In the genomic region with DNA sequence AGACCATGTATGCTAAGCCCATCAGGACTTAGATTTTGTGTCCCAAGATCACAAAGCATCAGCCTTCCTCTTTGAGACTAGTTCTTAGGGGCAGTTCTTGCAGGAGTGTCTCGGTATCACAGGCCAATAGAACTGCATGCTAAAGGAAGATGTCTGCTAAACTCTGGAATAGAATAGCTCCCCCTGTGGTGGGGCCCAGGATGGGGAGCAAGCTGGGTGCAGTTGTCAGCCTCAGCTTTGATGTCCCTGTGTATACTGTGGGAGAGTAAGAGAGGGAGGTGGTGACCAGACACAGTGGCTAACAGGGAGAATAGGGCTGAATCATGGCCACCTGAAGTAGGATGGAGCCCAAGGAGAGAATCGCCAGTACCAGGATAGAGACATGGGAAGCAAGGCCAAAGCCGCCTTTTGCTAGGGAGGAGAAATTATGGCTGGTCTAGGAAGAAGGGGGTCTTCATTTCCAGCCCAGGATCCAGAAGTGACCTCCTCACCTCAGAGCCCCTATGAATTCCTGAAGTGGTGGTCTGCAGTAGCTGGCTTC, we compare ENCODE assay signal across 24 mouse cellular contexts. TPM values are rescaled to one million over a fixed set of nuclear protein-coding genes. Genes with fewer than 3 reads are reported as not detected.
DNase-seq lines count a peak whose midpoint lies in the region; ATAC-seq and TF ChIP-seq lines count a peak whose summit lies in the region.
"Had no signal": no experiment of that assay in that cellular context is flagged by ENCODE, and none has a peak within 500 bp of the region (broad histone marks: within the 10 kb centered on the region; RNA-seq: fewer than 3 reads in every experiment).

No protein-coding gene starts in this region.

- WGBS in heart, embryonic 12.5 days: 65% methylated on average over 3 of the region's 3 CpGs
- WGBS in liver, postnatal 0 days (ENCODE audit: insufficient replicate concordance): 77% methylated on average over 3 of the region's 3 CpGs

- no peaks in the 10 kb centered on the region for H3K9me3 ChIP-seq in heart, embryonic 12.5 days (replicated peaks)
- no peaks in the 10 kb centered on the region for H3K9me3 ChIP-seq in liver, postnatal 0 days (ENCODE audit: low read length)
- H3K9me3 ChIP-seq in ES-Bruce4 (replicated peaks; ENCODE audit: control insufficient read depth, insufficient read depth, low read length, poor library complexity, severe bottlenecking): no peaks in the 10 kb centered on the region
- H3K9me3 ChIP-seq: embryonic facial prominence, embryonic 12.5 days; hindbrain, embryonic 15.5 days had no signal

- TF ChIP-seq EP300 in liver, postnatal 0 days (IDR thresholded peaks at IDR 0.05; ENCODE audit: low read depth): no peak
- TF ChIP-seq EP300 in ES-Bruce4 (IDR thresholded peaks at IDR 0.05; ENCODE audit: insufficient read depth, low read depth, low read length): no peak

- ATAC-seq in heart, embryonic 12.5 days (ENCODE audit: insufficient number of reproducible peaks, low FRiP score): no peak
- ATAC-seq in liver, postnatal 0 days: no peak
- ATAC-seq in common myeloid progenitor, adult 5-6 weeks (replicated peaks; ENCODE audit: low read depth, poor library complexity, severe bottlenecking): 0 out of 2 replicates have a peak, but pooled peaks have one; percentile 15
- ATAC-seq: activated CD4-positive, CD25-positive, alpha-beta regulatory T cell, adult 4 months had no signal

- peaks cover 12% of the 10 kb centered on the region; the same call in 1 of the 2 replicates for H3K27me3 ChIP-seq in heart, embryonic 12.5 days (replicated peaks)
- no peaks in the 10 kb centered on the region for H3K27me3 ChIP-seq in liver, postnatal 0 days (ENCODE audit: insufficient read depth, low read length)
- H3K27me3 ChIP-seq in ES-Bruce4 (ENCODE audit: control insufficient read depth, insufficient read depth, low read length, poor library complexity, severe bottlenecking): no peaks in the 10 kb centered on the region
- H3K27me3 ChIP-seq: embryonic facial prominence, embryonic 12.5 days; hindbrain, embryonic 15.5 days had no signal

- peak; percentile 3 for DNase-seq in heart, postnatal 4 days
- peak; percentile 13 for DNase-seq in liver, postnatal 0 days
- DNase-seq in liver: no peak
- DNase-seq in urinary bladder, postnatal 4 days (ENCODE audit: low spot score in 2 of 2): no peak
- DNase-seq: adrenal gland, postnatal 25 days; cerebellum, postnatal 10 days; heart, adult 2 months; heart, postnatal 10 days; right cerebral cortex, adult 18-20 months had no signal

- TF ChIP-seq POLR2A in ES-Bruce4 (IDR thresholded peaks at IDR 0.05; ENCODE audit: insufficient read depth, low read length): no peak

- H3K27ac ChIP-seq in heart, embryonic 12.5 days (ENCODE audit: poor library complexity, severe bottlenecking): no peak overlapping the region
- H3K27ac ChIP-seq in liver, postnatal 0 days (ENCODE audit: low read depth): no peak overlapping the region
- no peak overlapping the region for H3K27ac ChIP-seq in ES-Bruce4 (ENCODE audit: insufficient read depth, low read length)
- H3K27ac ChIP-seq: embryonic facial prominence, embryonic 12.5 days; heart, adult 2 months had no signal

- H3K36me3 ChIP-seq in heart, embryonic 12.5 days: no peaks in the 10 kb centered on the region
- no peaks in the 10 kb centered on the region for H3K36me3 ChIP-seq in liver, postnatal 0 days (replicated peaks; ENCODE audit: insufficient read depth, low read length)
- H3K36me3 ChIP-seq in ES-Bruce4 (ENCODE audit: control insufficient read depth, insufficient read depth, low read length, poor library complexity, severe bottlenecking): no peaks in the 10 kb centered on the region
- H3K36me3 ChIP-seq: embryonic facial prominence, embryonic 12.5 days; hindbrain, embryonic 15.5 days had no signal

- no peak overlapping the region for H3K4me2 ChIP-seq in heart, embryonic 12.5 days
- H3K4me2 ChIP-seq in liver, postnatal 0 days (ENCODE audit: low read depth, low read length): no peak overlapping the region
- H3K4me2 ChIP-seq: embryonic facial prominence, embryonic 12.5 days; hindbrain, embryonic 15.5 days had no signal

- no peak overlapping the region for H3K4me3 ChIP-seq in heart, embryonic 12.5 days
- no peak overlapping the region for H3K4me3 ChIP-seq in liver, postnatal 0 days (ENCODE audit: low read depth, low read length)
- no peak overlapping the region for H3K4me3 ChIP-seq in ES-Bruce4 (ENCODE audit: low read depth, low read length)
- H3K4me3 ChIP-seq: embryonic facial prominence, embryonic 12.5 days; heart, adult 2 months; hindbrain, embryonic 15.5 days had no signal

- TF ChIP-seq CTCF in liver, postnatal 0 days (IDR thresholded peaks at IDR 0.05; ENCODE audit: low read depth): peak; percentile 31
- TF ChIP-seq CTCF in ES-Bruce4 (IDR thresholded peaks at IDR 0.05; ENCODE audit: low read depth, low read length): peak; percentile 19

- no peak overlapping the region for H3K9ac ChIP-seq in heart, embryonic 12.5 days
- H3K9ac ChIP-seq in liver, postnatal 0 days (replicated peaks): no peak overlapping the region
- H3K9ac ChIP-seq in ES-Bruce4 (ENCODE audit: low read depth, poor library complexity, severe bottlenecking): no peak overlapping the region
- H3K9ac ChIP-seq: embryonic facial prominence, embryonic 12.5 days; hindbrain, embryonic 15.5 days had no signal

- peaks cover 5% of the 10 kb centered on the region; the same call in 1 of the 2 replicates for H3K4me1 ChIP-seq in heart, embryonic 12.5 days (replicated peaks)
- no peaks in the 10 kb centered on the region for H3K4me1 ChIP-seq in liver, postnatal 0 days (ENCODE audit: insufficient read depth)
- no peaks in the 10 kb centered on the region for H3K4me1 ChIP-seq in ES-Bruce4 (ENCODE audit: control insufficient read depth, insufficient read depth, low read length)

RNA-seq across cellular contexts. Expression of a gene that starts 10.4 kb away (rescaled TPM):
- under 1 TPM; 0.54 to 0.71 TPM for total RNA-seq in heart, postnatal 4 days (2021)
- polyA plus RNA-seq in heart, embryonic 12.5 days (2016; fragmentation: Nextera tagmentation; extraction: Ambion mirVana): 0.35 and 0.40 TPM in 2 replicates
- polyA plus RNA-seq in liver, postnatal 0 days (2015; fragmentation: Nextera tagmentation; extraction: Ambion mirVana): 0.08 TPM in 2 replicates
- 1.1 and 2.3 TPM in 2 replicates for polyA plus RNA-seq in ES-Bruce4 (2011; ENCODE audit: insufficient read depth, insufficient read length, low read depth, missing spikeins)
- total RNA-seq in common myeloid progenitor, adult 5-6 weeks (2017): not detected in 2 replicates
- total RNA-seq: liver, adult 2 months had no signal

RNA-seq across cellular contexts. Expression of a gene that starts 31.5 kb away (rescaled TPM):
- not detected for total RNA-seq in heart, postnatal 4 days (2021)
- not detected in 2 replicates for polyA plus RNA-seq in heart, embryonic 12.5 days (2016; fragmentation: Nextera tagmentation; extraction: Ambion mirVana)
- polyA plus RNA-seq in liver, postnatal 0 days (2015; fragmentation: Nextera tagmentation; extraction: Ambion mirVana): not detected in 2 replicates
- polyA plus RNA-seq in ES-Bruce4 (2011; ENCODE audit: insufficient read depth, insufficient read length, low read depth, missing spikeins): not detected in 2 replicates
- total RNA-seq in common myeloid progenitor, adult 5-6 weeks (2017): not detected in 2 replicates
- total RNA-seq: adrenal gland, postnatal 25 days; CH12.LX; gastrocnemius, adult 18-20 months; heart, adult 2 months; heart, postnatal 10 days; left cerebral cortex, postnatal 10 days; liver, adult 2 months; megakaryocyte-erythroid progenitor cell, adult 5-6 weeks had no signal
- polyA plus RNA-seq: activated CD4-positive, CD25-positive, alpha-beta regulatory T cell, adult 4 months; embryonic facial prominence, embryonic 12.5 days; kidney, embryonic 14.5 days; liver, adult 2 months; lung, embryonic 16.5 days; spleen, adult 2 months; urinary bladder, adult 2 months had no signal

RNA-seq across cellular contexts. Expression of a gene that starts 40.6 kb away (rescaled TPM):
- total RNA-seq in heart, postnatal 4 days (2021): 10 to 100 TPM; 69.2 to 70.0 TPM
- 61.1 and 61.2 TPM in 2 replicates for polyA plus RNA-seq in heart, embryonic 12.5 days (2016; fragmentation: Nextera tagmentation; extraction: Ambion mirVana)
- polyA plus RNA-seq in liver, postnatal 0 days (2015; fragmentation: Nextera tagmentation; extraction: Ambion mirVana): 19.7 and 23.1 TPM in 2 replicates
- 107 and 117 TPM in 2 replicates for polyA plus RNA-seq in ES-Bruce4 (2011; ENCODE audit: insufficient read depth, insufficient read length, low read depth, missing spikeins)
- total RNA-seq in common myeloid progenitor, adult 5-6 weeks (2017): 94.8 and 99.4 TPM in 2 replicates

RNA-seq across cellular contexts. Expression of a gene that starts 40.9 kb away (rescaled TPM):
- 10 to 100 TPM; 89.2 to 92.5 TPM for total RNA-seq in heart, postnatal 4 days (2021)
- polyA plus RNA-seq in heart, embryonic 12.5 days (2016; fragmentation: Nextera tagmentation; extraction: Ambion mirVana): 93.1 and 101 TPM in 2 replicates
- polyA plus RNA-seq in liver, postnatal 0 days (2015; fragmentation: Nextera tagmentation; extraction: Ambion mirVana): 27.0 and 28.4 TPM in 2 replicates
- polyA plus RNA-seq in ES-Bruce4 (2011; ENCODE audit: insufficient read depth, insufficient read length, low read depth, missing spikeins): 99.4 and 111 TPM in 2 replicates
- 75.0 and 81.6 TPM in 2 replicates for total RNA-seq in common myeloid progenitor, adult 5-6 weeks (2017)

Comparison
In these comparisons a context has a peak if more than half of its experiments do, and no peak if none do; other contexts are left out.
1. DNase-seq: peak in heart, postnatal 4 days (single experiment) and liver, postnatal 0 days (single experiment); none in liver (single experiment) and urinary bladder, postnatal 4 days (0 of 2).